Mouse (Mus musculus): ENCODE data around the gene Asna1. TPM values are rescaled to one million over a fixed set of nuclear protein-coding genes. Genes with fewer than 3 reads are reported as not detected.
A peak's percentile ranks its signal among the peaks of the same experiment; 100 is the strongest.

The Asna1 gene
- polyA plus RNA-seq, 1 experiment: 266 TPM

DNA sequence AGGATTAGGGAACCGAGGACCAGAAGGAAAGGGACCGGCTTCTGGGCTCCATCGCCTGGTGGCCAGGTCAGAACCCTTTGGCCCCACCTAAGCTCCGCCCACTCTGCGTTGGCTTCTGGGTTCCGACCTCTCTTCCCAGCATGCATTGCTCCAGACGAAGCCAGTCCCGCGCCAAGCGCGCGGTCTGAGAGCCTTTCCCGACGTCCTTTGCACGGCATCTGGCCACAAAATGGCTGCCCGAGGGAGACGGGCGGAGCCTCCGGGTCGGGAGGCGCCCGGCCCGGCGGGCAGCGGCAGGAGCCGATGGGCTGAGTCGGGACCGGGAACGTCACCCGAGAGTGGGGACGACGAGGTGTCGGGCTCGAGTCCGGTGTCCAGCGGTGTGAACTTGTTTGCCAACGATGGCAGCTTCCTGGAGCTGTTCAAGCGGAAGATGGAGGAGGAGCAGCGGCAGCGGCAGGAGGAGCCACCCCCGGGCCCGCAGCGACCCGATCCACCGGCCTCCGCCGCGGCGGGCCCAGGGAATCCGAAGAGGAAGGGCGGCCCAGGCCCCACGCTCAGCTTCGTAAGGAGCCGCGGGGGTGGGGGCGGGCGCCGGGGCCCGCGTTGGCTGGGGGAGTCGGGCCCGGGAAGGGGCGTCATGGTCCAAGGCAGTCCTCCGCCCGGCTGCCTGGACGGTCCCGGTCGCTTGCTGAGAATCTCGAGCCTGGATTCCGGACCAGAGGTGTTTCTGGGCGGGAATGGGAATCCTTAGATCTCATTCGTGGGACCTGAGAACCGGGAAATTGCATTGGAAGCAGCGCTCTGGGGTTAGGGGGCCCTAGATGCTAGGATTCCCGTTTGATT, 1.8 kb upstream of the Asna1 start, which contains the start of gene Trir:
Gene Trir, plus strand, starts transcription at position 154 of the 846 bp plus-strand sequence.
- H3K36me3 ChIP-seq (ENCODE audit: control insufficient read depth, insufficient read depth, low read length): no peaks in the 10 kb centered on the region; the same call in 1 of the 2 replicates
- no peaks in the 10 kb centered on the region for H3K27me3 ChIP-seq (replicated peaks; ENCODE audit: control insufficient read depth, insufficient read depth, low read length)
- WGBS: under 1% methylated on average over 73 of the region's 75 CpGs
- H3K27ac ChIP-seq (ENCODE audit: insufficient read depth, low read depth, low read length): peak within 1 kb of the TSS; percentile 95
- TF ChIP-seq POLR2A (IDR thresholded peaks at IDR 0.05; ENCODE audit: low read depth, low read length): peak; percentile 84
- TF ChIP-seq CTCF (conservative IDR thresholded peaks at IDR 0.05; ENCODE audit: insufficient read depth, insufficient read length, low read depth, low read length): 0 out of 2 replicates have a peak, but pooled peaks have one; percentile 11
- peaks cover 29% of the 10 kb centered on the region for H3K4me1 ChIP-seq (ENCODE audit: control insufficient read depth, insufficient read depth, low read length)
- H3K4me3 ChIP-seq (ENCODE audit: insufficient read depth, low read depth, low read length): peak within 1 kb of the TSS; percentile 91
- peak; percentile 99 for DNase-seq

GRCm38 (mm10) chr8:85023846-85024245, 1.2 kb downstream of the Asna1 start:
- Histone ChIP-seq H3K4me1 (ENCODE audit: control insufficient read depth, insufficient read depth, low read length) (peaks cover 19% of the 10 kb centered on the region), H3K27ac (ENCODE audit: insufficient read depth, low read depth, low read length) (no peak overlapping the region), H3K4me3 (ENCODE audit: insufficient read depth, low read depth, low read length) (0 out of 2 replicates have a peak overlapping the region, but pooled peaks have one; percentile 96), H3K36me3 (ENCODE audit: control insufficient read depth, insufficient read depth, low read length) (no peaks in the 10 kb centered on the region; the same call in 1 of the 2 replicates), H3K27me3 (replicated peaks; ENCODE audit: control insufficient read depth, insufficient read depth, low read length) (no peaks in the 10 kb centered on the region)
- TF ChIP-seq POLR2A (IDR thresholded peaks at IDR 0.05; ENCODE audit: low read depth, low read length) (no peak), CTCF (conservative IDR thresholded peaks at IDR 0.05; ENCODE audit: insufficient read depth, insufficient read length, low read depth, low read length) (no peak)
- WGBS: 93% methylated on average over 3 of the region's 3 CpGs
- no peak for DNase-seq

GRCm38 (mm10) chr8:85021514-85022055, 3.5 kb downstream of the Asna1 start:
- 93% methylated on average over 3 of the region's 3 CpGs for WGBS
- Histone ChIP-seq H3K4me3 (ENCODE audit: insufficient read depth, low read depth, low read length) (no peak overlapping the region), H3K27me3 (replicated peaks; ENCODE audit: control insufficient read depth, insufficient read depth, low read length) (no peaks in the 10 kb centered on the region), H3K36me3 (ENCODE audit: control insufficient read depth, insufficient read depth, low read length) (no peaks in the 10 kb centered on the region; the same call in 1 of the 2 replicates), H3K4me1 (ENCODE audit: control insufficient read depth, insufficient read depth, low read length) (peaks cover 11% of the 10 kb centered on the region), H3K27ac (ENCODE audit: insufficient read depth, low read depth, low read length) (no peak overlapping the region)
- TF ChIP-seq CTCF (conservative IDR thresholded peaks at IDR 0.05; ENCODE audit: insufficient read depth, insufficient read length, low read depth, low read length): no peak
- TF ChIP-seq POLR2A (IDR thresholded peaks at IDR 0.05; ENCODE audit: low read depth, low read length): no peak
- DNase-seq: no peak

DNA sequence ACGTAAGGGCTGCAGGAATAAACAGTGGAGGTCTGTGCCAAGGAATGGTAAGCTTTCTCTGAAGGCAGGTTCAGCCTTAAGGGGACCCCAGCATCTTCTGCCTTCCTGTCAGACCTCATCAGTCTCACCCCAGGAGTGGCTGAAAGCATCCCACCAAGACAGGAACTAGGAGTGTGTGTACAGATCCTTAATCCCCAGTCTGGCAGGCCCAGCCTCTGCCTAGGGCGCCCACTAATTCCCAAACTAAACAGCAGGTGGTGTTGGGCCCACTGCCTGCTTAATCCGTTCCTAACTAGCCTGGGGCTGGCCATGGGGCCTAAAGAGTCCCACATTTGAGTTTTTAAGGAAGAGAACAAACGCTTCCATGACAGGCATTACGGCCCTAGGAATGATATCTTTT, 7.9 kb downstream of the Asna1 start:
- TF ChIP-seq CTCF (conservative IDR thresholded peaks at IDR 0.05; ENCODE audit: insufficient read depth, insufficient read length, low read depth, low read length): no peak
- TF ChIP-seq POLR2A (IDR thresholded peaks at IDR 0.05; ENCODE audit: low read depth, low read length): no peak
- no peaks in the 10 kb centered on the region for H3K4me1 ChIP-seq (ENCODE audit: control insufficient read depth, insufficient read depth, low read length)
- 68% methylated on average over 5 of the region's 5 CpGs for WGBS
- H3K27ac ChIP-seq (ENCODE audit: insufficient read depth, low read depth, low read length): no peak overlapping the region
- DNase-seq: no peak
- H3K4me3 ChIP-seq (ENCODE audit: insufficient read depth, low read depth, low read length): no peak overlapping the region
- H3K27me3 ChIP-seq (replicated peaks; ENCODE audit: control insufficient read depth, insufficient read depth, low read length): no peaks in the 10 kb centered on the region
- no peaks in the 10 kb centered on the region; the same call in 1 of the 2 replicates for H3K36me3 ChIP-seq (ENCODE audit: control insufficient read depth, insufficient read depth, low read length)

- DNase-seq: no peak
- Histone ChIP-seq H3K27ac (ENCODE audit: insufficient read depth, low read depth, low read length) (no peak overlapping the region), H3K36me3 (ENCODE audit: control insufficient read depth, insufficient read depth, low read length) (no peaks in the 10 kb centered on the region; the same call in 1 of the 2 replicates), H3K27me3 (replicated peaks; ENCODE audit: control insufficient read depth, insufficient read depth, low read length) (no peaks in the 10 kb centered on the region), H3K4me1 (ENCODE audit: control insufficient read depth, insufficient read depth, low read length) (no peaks in the 10 kb centered on the region), H3K4me3 (ENCODE audit: insufficient read depth, low read depth, low read length) (no peak overlapping the region)
- WGBS: 67% methylated on average over 10 of the region's 10 CpGs
- TF ChIP-seq POLR2A (IDR thresholded peaks at IDR 0.05; ENCODE audit: low read depth, low read length) (no peak), CTCF (conservative IDR thresholded peaks at IDR 0.05; ENCODE audit: insufficient read depth, insufficient read length, low read depth, low read length) (no peak)
Observed at GRCm38 (mm10) chr8:85016724-85017123, 8.4 kb downstream of the Asna1 start.

GRCm38 (mm10) chr8:85014431-85014830, 10.7 kb downstream of the Asna1 start, which contains the start of gene Best2:
Gene Best2, minus strand, starts transcription at chr8:85014531.
- H3K27me3 ChIP-seq (replicated peaks; ENCODE audit: control insufficient read depth, insufficient read depth, low read length): no peaks in the 10 kb centered on the region
- TF ChIP-seq POLR2A (IDR thresholded peaks at IDR 0.05; ENCODE audit: low read depth, low read length): no peak
- no peak for TF ChIP-seq CTCF (conservative IDR thresholded peaks at IDR 0.05; ENCODE audit: insufficient read depth, insufficient read length, low read depth, low read length)
- no peaks in the 10 kb centered on the region for H3K4me1 ChIP-seq (ENCODE audit: control insufficient read depth, insufficient read depth, low read length)
- H3K36me3 ChIP-seq (ENCODE audit: control insufficient read depth, insufficient read depth, low read length): no peaks in the 10 kb centered on the region
- H3K27ac ChIP-seq (ENCODE audit: insufficient read depth, low read depth, low read length): no peak within 1 kb of the TSS
- no peak for DNase-seq
- peak within 1 kb of the TSS; percentile 33; the same call in 1 of the 2 replicates for H3K4me3 ChIP-seq (ENCODE audit: insufficient read depth, low read depth, low read length)
- WGBS: 67% methylated on average over 2 of the region's 2 CpGs
